Mouse (Mus musculus): ENCODE measurements at regions not wholly inside any gene's neighbourhood (a gene's known extent, or its start where the extent isn't known, plus 50 kb on each side); places are given as distances from the start of the nearest gene placed in this dataset.

DNA sequence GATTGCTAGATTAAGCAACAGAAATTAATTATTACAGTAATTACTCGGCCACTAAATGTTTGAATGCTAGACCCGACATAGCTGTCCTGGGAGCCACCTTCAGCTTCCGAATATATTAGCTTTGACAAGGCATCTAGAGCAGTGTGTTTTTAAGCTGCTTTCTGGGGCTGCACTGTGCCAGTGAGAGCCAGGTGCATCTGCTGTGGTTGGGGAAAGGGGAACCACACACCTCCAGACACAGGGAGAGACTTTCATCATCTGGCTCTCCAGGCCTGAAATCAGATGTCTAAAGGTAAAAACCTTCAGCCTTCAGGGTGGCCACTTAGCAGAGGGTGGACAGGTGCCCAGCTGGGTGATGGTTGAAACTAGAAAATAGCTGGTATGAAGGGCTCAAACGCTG, 171.4 kb downstream of the Ttc8 start:
- Histone ChIP-seq H3K9ac (ENCODE audit: low read depth, low read length) (no peak overlapping the region), H3K27ac (ENCODE audit: low read length) (no peak overlapping the region), H3K4me1 (ENCODE audit: control insufficient read depth, low read depth, low read length) (no peaks in the 10 kb centered on the region), H3K4me3 (ENCODE audit: low read depth, low read length) (no peak overlapping the region), H3K9me3 (replicated peaks; ENCODE audit: control insufficient read depth, low read length) (no peaks in the 10 kb centered on the region), H3K36me3 (ENCODE audit: control insufficient read depth, insufficient read depth) (no peaks in the 10 kb centered on the region), H3K27me3 (ENCODE audit: control insufficient read depth, insufficient read depth, low read depth, low read length) (no peaks in the 10 kb centered on the region), H3K4me2 (ENCODE audit: low read depth, low read length) (no peak overlapping the region)
- WGBS (ENCODE audit: insufficient replicate concordance) = 44% methylated on average over 4 of the region's 4 CpGs
- ATAC-seq (ENCODE audit: low read depth) = no peak

DNA sequence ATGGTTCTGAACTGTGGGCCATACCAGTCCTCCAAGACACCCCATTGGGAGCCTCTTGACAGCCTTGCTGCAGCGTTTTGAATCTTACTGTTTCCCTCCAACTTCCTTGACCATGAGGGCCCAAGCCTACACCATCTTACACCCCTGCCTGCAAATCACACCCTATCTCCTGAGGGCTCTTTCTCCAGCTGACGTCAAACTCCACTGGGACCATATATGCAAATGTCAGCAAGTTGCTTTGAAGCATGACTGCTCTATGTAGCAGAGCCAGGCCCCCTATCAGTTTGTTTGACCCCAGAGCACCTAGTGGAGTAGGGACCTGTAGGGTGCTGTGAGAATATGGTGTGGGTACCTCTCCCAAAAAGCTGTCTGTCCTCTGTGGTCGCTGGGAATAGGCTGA, 172.8 kb downstream of the Ttc8 start:
- Histone ChIP-seq H3K4me1 (ENCODE audit: control insufficient read depth, low read depth, low read length) (no peaks in the 10 kb centered on the region; the same call in 1 of the 2 replicates), H3K4me2 (ENCODE audit: low read depth, low read length) (no peak overlapping the region), H3K4me3 (ENCODE audit: low read depth, low read length) (no peak overlapping the region), H3K27ac (ENCODE audit: low read length) (no peak overlapping the region), H3K9me3 (replicated peaks; ENCODE audit: control insufficient read depth, low read length) (no peaks in the 10 kb centered on the region), H3K36me3 (ENCODE audit: control insufficient read depth, insufficient read depth) (no peaks in the 10 kb centered on the region), H3K27me3 (ENCODE audit: control insufficient read depth, insufficient read depth, low read depth, low read length) (no peaks in the 10 kb centered on the region), H3K9ac (ENCODE audit: low read depth, low read length) (no peak overlapping the region)
- 31% methylated on average over 3 of the region's 3 CpGs for WGBS (ENCODE audit: insufficient replicate concordance)
- no peak for ATAC-seq (ENCODE audit: low read depth)

DNA sequence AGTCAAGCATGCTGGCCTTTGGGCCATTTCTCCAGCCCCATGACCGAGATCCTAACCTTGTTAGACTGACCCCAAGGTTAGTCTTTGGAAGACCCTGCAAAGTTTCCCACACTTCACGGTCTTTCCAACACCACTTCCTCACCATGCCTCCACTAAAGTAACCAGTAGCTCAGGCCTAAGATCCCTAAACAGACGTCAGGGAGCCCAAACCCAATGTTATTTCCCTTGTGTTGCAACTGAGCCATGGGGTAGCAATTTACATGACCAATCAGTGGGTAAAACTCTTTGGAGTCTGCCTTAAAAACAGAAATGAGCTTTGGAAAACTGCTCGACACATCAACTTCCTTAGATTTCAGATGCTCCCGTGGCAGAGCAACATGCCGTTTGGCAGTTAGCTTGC, 173.6 kb downstream of the Ttc8 start:
- H3K9ac ChIP-seq (ENCODE audit: low read depth, low read length) = no peak overlapping the region
- WGBS (ENCODE audit: insufficient replicate concordance) = 53% methylated on average over 6 of the region's 6 CpGs
- ATAC-seq (ENCODE audit: low read depth) = no peak

DNA sequence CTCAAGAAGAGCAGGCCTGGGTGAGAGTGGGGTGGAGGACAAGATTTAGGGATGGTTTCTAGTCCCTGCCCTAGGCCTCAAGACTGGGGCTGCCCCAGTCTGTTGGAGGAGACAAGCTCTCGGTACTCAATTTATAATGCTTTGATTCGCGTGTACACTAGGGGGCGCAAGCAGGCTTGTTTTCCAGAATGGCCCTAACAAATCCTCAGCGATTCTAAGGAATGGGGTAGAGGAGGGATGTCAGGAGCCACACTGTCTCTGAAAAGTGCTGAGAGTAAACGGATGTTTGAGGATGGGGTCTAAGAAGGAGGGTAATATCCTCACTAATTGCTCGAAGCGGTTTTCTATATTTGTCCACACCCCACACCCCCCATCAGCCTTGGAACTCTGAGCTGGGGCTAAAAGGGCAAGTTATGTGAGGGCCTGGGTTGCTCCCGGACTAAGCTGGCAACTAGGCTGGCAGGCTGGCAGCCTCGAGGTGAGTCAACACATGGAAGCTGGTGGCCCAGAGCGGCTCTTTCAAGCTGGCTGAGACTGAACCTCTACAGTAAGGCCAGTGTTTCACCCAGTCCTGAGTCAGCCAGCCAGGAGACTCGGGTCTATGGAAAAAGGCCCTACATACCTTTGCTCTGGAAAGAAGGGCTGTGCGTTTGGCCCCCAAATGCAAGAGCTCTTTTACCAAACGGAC, 176.7 kb downstream of the Ttc8 start:
- H3K4me2 ChIP-seq (ENCODE audit: low read depth, low read length) = no peak overlapping the region
- no peaks in the 10 kb centered on the region for H3K9me3 ChIP-seq (replicated peaks; ENCODE audit: control insufficient read depth, low read length)
- no peaks in the 10 kb centered on the region for H3K36me3 ChIP-seq (ENCODE audit: control insufficient read depth, insufficient read depth)
- no peaks in the 10 kb centered on the region; the same call in 1 of the 2 replicates for H3K4me1 ChIP-seq (ENCODE audit: control insufficient read depth, low read depth, low read length)
- H3K9ac ChIP-seq (ENCODE audit: low read depth, low read length) = no peak overlapping the region
- no peak overlapping the region for H3K4me3 ChIP-seq (ENCODE audit: low read depth, low read length)
- H3K27me3 ChIP-seq (ENCODE audit: control insufficient read depth, insufficient read depth, low read depth, low read length) = no peaks in the 10 kb centered on the region
- peak; percentile 53 for ATAC-seq (ENCODE audit: low read depth)
- 32% methylated on average over 14 of the region's 14 CpGs for WGBS (ENCODE audit: insufficient replicate concordance)
- peak overlapping the region; percentile 46; the same call in 1 of the 2 replicates for H3K27ac ChIP-seq (ENCODE audit: low read length)

More for the DNA sequence above, 173.6 kb downstream of the Ttc8 start:
- Histone ChIP-seq H3K27me3 (ENCODE audit: control insufficient read depth, insufficient read depth, low read depth, low read length) (no peaks in the 10 kb centered on the region), H3K4me1 (ENCODE audit: control insufficient read depth, low read depth, low read length) (no peaks in the 10 kb centered on the region; the same call in 1 of the 2 replicates), H3K36me3 (ENCODE audit: control insufficient read depth, insufficient read depth) (no peaks in the 10 kb centered on the region), H3K27ac (ENCODE audit: low read length) (no peak overlapping the region), H3K4me2 (ENCODE audit: low read depth, low read length) (no peak overlapping the region), H3K4me3 (ENCODE audit: low read depth, low read length) (no peak overlapping the region), H3K9me3 (replicated peaks; ENCODE audit: control insufficient read depth, low read length) (no peaks in the 10 kb centered on the region)

DNA sequence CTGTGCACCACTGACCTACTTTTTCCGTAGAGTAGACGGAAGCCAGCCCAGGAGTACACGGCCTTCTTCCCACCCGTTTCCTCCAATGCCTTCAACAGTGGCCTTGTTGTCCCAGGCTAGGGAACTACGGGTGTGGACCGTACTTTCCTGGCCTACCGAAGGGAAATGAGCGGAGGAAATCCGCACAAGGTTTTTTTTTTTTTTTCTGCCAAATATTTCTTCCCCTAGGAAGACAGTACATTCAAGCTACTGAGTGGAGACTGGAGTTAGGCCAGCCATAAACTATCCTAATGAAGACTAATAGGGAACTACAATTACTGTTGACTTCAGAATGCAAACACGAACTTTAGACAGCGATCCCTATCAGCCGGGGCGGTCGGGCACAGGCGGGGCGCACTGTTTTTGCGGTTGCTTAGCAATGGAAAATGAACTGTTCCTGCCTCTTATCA, 177.3 kb downstream of the Ttc8 start:
- Histone ChIP-seq H3K4me2 (ENCODE audit: low read depth, low read length) (no peak overlapping the region), H3K9ac (ENCODE audit: low read depth, low read length) (no peak overlapping the region)
- 61% methylated on average over 17 of the region's 17 CpGs for WGBS (ENCODE audit: insufficient replicate concordance)

DNA sequence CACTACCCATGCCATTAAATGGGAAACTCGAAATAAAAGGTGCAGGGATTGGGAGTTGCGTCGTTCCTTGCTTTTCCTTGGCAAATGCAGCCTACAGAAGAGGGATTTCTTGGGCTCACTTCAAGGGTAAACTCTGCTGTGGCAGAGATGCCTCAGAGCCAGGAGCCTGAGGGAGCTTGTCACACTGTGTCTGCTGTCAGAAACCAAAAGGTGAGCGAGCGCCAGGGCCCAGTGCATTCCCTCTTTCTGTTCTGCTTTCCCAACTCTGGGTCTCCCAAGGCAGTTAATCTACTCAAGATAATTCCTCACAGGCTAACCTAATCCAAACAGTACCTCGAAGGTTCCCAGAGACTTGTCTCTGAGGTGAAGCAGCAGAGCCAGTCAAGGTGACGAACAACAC, 179.5 kb downstream of the Ttc8 start:
- no peak for ATAC-seq (ENCODE audit: low read depth)
- no peaks in the 10 kb centered on the region; the same call in 1 of the 2 replicates for H3K4me1 ChIP-seq (ENCODE audit: control insufficient read depth, low read depth, low read length)
- no peak overlapping the region for H3K4me3 ChIP-seq (ENCODE audit: low read depth, low read length)
- WGBS (ENCODE audit: insufficient replicate concordance) = 62% methylated on average over 7 of the region's 7 CpGs
- H3K27me3 ChIP-seq (ENCODE audit: control insufficient read depth, insufficient read depth, low read depth, low read length) = no peaks in the 10 kb centered on the region
- H3K27ac ChIP-seq (ENCODE audit: low read length) = no peak overlapping the region
- H3K36me3 ChIP-seq (ENCODE audit: control insufficient read depth, insufficient read depth) = no peaks in the 10 kb centered on the region
- no peak overlapping the region for H3K9ac ChIP-seq (ENCODE audit: low read depth, low read length)
- no peaks in the 10 kb centered on the region for H3K9me3 ChIP-seq (replicated peaks; ENCODE audit: control insufficient read depth, low read length)
- H3K4me2 ChIP-seq (ENCODE audit: low read depth, low read length) = no peak overlapping the region

More for the DNA sequence above, 177.3 kb downstream of the Ttc8 start:
- ATAC-seq (ENCODE audit: low read depth) = peak; percentile 78
- Histone ChIP-seq H3K4me3 (ENCODE audit: low read depth, low read length) (no peak overlapping the region), H3K27me3 (ENCODE audit: control insufficient read depth, insufficient read depth, low read depth, low read length) (no peaks in the 10 kb centered on the region), H3K4me1 (ENCODE audit: control insufficient read depth, low read depth, low read length) (no peaks in the 10 kb centered on the region; the same call in 1 of the 2 replicates), H3K9me3 (replicated peaks; ENCODE audit: control insufficient read depth, low read length) (no peaks in the 10 kb centered on the region), H3K27ac (ENCODE audit: low read length) (peak overlapping the region; percentile 46; the same call in 1 of the 2 replicates), H3K36me3 (ENCODE audit: control insufficient read depth, insufficient read depth) (no peaks in the 10 kb centered on the region)

DNA sequence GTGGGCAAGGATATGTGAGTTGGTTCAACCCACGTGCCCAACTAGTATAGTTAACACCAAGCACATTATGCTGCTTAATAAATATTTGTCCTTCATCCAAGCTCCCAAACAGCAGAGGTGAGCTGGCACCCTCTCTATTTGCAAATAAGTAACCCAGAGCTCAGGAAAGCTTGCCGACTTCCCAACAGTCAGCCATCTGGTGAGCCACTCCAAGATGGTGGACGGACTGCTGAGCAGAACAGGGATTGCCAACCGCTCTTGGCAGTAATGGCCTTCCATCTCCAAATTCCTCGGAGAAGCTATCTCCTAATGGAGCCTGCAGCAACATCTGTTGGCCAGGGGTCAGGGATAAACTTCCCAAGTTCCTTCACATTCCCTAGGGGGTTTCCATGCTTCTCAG, 188.2 kb downstream of the Ttc8 start:
- 69% methylated on average over 5 of the region's 5 CpGs for WGBS (ENCODE audit: insufficient replicate concordance)
- ATAC-seq (ENCODE audit: low read depth) = no peak

DNA sequence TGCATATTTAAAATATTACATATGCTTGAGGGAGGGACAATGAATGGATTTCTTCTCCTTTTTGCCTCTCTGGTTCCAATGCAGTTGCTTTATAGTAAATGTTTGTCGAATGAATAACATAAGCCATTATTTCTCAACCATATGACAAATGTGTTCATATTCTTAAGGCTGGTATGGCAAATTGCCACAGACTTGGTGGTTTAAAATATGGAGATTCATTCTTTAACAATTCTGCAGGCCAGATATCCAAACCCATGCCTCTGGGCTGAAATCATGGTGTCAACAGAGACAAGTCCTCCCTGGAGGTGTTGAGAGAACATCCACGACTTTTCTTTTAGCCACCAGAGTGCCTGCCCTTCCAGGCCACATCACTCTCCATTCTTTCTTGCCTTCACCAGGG, 193.4 kb downstream of the Ttc8 start:
- Histone ChIP-seq H3K36me3 (ENCODE audit: control insufficient read depth, insufficient read depth) (no peaks in the 10 kb centered on the region), H3K27me3 (ENCODE audit: control insufficient read depth, insufficient read depth, low read depth, low read length) (no peaks in the 10 kb centered on the region), H3K4me3 (ENCODE audit: low read depth, low read length) (no peak overlapping the region), H3K9ac (ENCODE audit: low read depth, low read length) (no peak overlapping the region), H3K4me1 (ENCODE audit: control insufficient read depth, low read depth, low read length) (no peaks in the 10 kb centered on the region), H3K4me2 (ENCODE audit: low read depth, low read length) (no peak overlapping the region), H3K9me3 (replicated peaks; ENCODE audit: control insufficient read depth, low read length) (no peaks in the 10 kb centered on the region), H3K27ac (ENCODE audit: low read length) (no peak overlapping the region)
- ATAC-seq (ENCODE audit: low read depth) = no peak
- 60% methylated on average over 2 of the region's 2 CpGs for WGBS (ENCODE audit: insufficient replicate concordance)

More for the DNA sequence above, 188.2 kb downstream of the Ttc8 start:
- no peak overlapping the region for H3K4me3 ChIP-seq (ENCODE audit: low read depth, low read length)
- no peak overlapping the region for H3K27ac ChIP-seq (ENCODE audit: low read length)
- H3K36me3 ChIP-seq (ENCODE audit: control insufficient read depth, insufficient read depth) = no peaks in the 10 kb centered on the region
- H3K9me3 ChIP-seq (replicated peaks; ENCODE audit: control insufficient read depth, low read length) = no peaks in the 10 kb centered on the region
- no peak overlapping the region for H3K9ac ChIP-seq (ENCODE audit: low read depth, low read length)
- H3K4me2 ChIP-seq (ENCODE audit: low read depth, low read length) = no peak overlapping the region
- no peaks in the 10 kb centered on the region for H3K4me1 ChIP-seq (ENCODE audit: control insufficient read depth, low read depth, low read length)
- no peaks in the 10 kb centered on the region for H3K27me3 ChIP-seq (ENCODE audit: control insufficient read depth, insufficient read depth, low read depth, low read length)

DNA sequence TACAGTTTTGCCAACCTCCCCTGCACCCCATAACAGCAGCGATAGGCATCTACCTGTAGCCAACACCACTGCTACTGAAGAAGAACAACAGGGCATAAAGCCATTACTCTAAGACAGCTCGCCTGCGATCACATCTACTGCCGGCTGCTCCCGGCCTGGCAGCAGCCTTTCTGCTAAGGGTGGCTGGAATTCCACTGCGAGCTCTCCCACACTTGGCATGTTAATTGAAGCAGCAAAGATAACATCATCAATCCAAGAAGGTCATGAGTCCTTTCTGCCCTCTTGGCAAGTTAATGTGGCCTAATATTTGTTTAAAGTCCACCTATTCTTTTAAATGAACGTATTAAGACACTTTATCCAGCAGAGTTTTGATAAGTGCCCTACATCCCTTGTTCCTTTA, 196.1 kb downstream of the Ttc8 start:
- H3K4me1 ChIP-seq (ENCODE audit: control insufficient read depth, low read depth, low read length) = no peaks in the 10 kb centered on the region
- 68% methylated on average over 7 of the region's 7 CpGs for WGBS (ENCODE audit: insufficient replicate concordance)
- ATAC-seq (ENCODE audit: low read depth) = no peak
- no peak overlapping the region for H3K4me3 ChIP-seq (ENCODE audit: low read depth, low read length)
- H3K36me3 ChIP-seq (ENCODE audit: control insufficient read depth, insufficient read depth) = no peaks in the 10 kb centered on the region
- H3K9me3 ChIP-seq (replicated peaks; ENCODE audit: control insufficient read depth, low read length) = no peaks in the 10 kb centered on the region
- no peak overlapping the region for H3K4me2 ChIP-seq (ENCODE audit: low read depth, low read length)
- no peak overlapping the region for H3K9ac ChIP-seq (ENCODE audit: low read depth, low read length)
- H3K27ac ChIP-seq (ENCODE audit: low read length) = no peak overlapping the region
- no peaks in the 10 kb centered on the region for H3K27me3 ChIP-seq (ENCODE audit: control insufficient read depth, insufficient read depth, low read depth, low read length)
